Mouse (Mus musculus) forebrain, embryonic 14.5 days (tissue): ENCODE data around the gene Tmem106a. TPM values are rescaled to one million over a fixed set of nuclear protein-coding genes. Genes with fewer than 3 reads are reported as not detected.
A peak's percentile ranks its signal among the peaks of the same experiment; 100 is the strongest.
"Not testable (repeated sequence)": the region's sequence is repeated elsewhere in the genome, so short reads cannot be mapped to it uniquely, and the experiment has no call there.

Source experiments
- ATAC-seq: fragments of 200-750 bp; cut with Nextera tagmentation; 2 replicates; pipeline ENCODE4 v1.8.0; 2017; ENCODE audit warnings: mild to moderate bottlenecking, moderate library complexity
- DNase-seq: peaks from one replicate; pipeline ENCODE4 v3.0.0-alpha.2; 2015; ENCODE audit warnings: low spot score
- H3K27ac ChIP-seq: fragments of 300-500 bp; sonication (generic); 2 replicates; pipeline ENCODE4 v1.5.1; 2014; ENCODE audit warnings: low read depth, mild to moderate bottlenecking, control low read depth, low read length, moderate library complexity
- H3K27me3 ChIP-seq: fragments of 300-500 bp; sonication (generic); replicated peaks from 2 replicates; pipeline ENCODE4 v1.6.1; 2014; ENCODE audit warnings: low read length, control low read depth, mixed read lengths; ENCODE audit not compliant: control insufficient read depth, insufficient read depth
- H3K36me3 ChIP-seq: fragments of 300-500 bp; sonication (generic); 2 replicates; pipeline ENCODE4 v1.6.1; 2014; ENCODE audit warnings: low read length, control low read depth; ENCODE audit not compliant: control insufficient read depth, insufficient read depth
- H3K4me1 ChIP-seq: fragments of 300-500 bp; sonication (generic); 2 replicates; pipeline ENCODE4 v1.6.1; 2014; ENCODE audit warnings: antibody characterized with exemption, low read length, control low read depth; ENCODE audit not compliant: control insufficient read depth, insufficient read depth
- H3K4me2 ChIP-seq: fragments of 300-500 bp; sonication (generic); 2 replicates; pipeline ENCODE4 v1.6.1; 2014; ENCODE audit warnings: mild to moderate bottlenecking, control low read depth, low read length
- H3K4me3 ChIP-seq: fragments of 300-500 bp; sonication (generic); 2 replicates; pipeline ENCODE4 v1.5.1; 2014; ENCODE audit warnings: low read depth, low read length, control low read depth
- H3K9ac ChIP-seq: fragments of 300-500 bp; sonication (generic); 2 replicates; pipeline ENCODE4 v1.6.1; 2014; ENCODE audit warnings: mild to moderate bottlenecking, low read length, control low read depth, moderate library complexity
- H3K9me3 ChIP-seq: fragments of 300-500 bp; sonication (generic); replicated peaks from 2 replicates; pipeline ENCODE4 v1.6.1; 2016; ENCODE audit warnings: low read length, control low read depth, mixed read lengths; ENCODE audit not compliant: control insufficient read depth
- WGBS: fragments of 180-500 bp; shearing (Covaris S2); extraction: QIAGEN DNeasy Blood & Tissue Kit; methylation state at CpG from one replicate; pipeline ENCODE4 v1.1.7; 2014; 5-methylcytosine and 5-hydroxymethylcytosine counted together
- polyA plus RNA-seq: library from polyadenylated mRNA; unstranded; fragments of >200 nt; fragmentation: Nextera tagmentation; extraction: Ambion mirVana; gene quantifications from 2 replicates; pipeline ENCODE4 v1.2.1, GENCODE M21; 2014

Gene Tmem106a
- polyA plus RNA-seq, 1 experiment from 2014 or later = 3.4 TPM

- H3K27me3 ChIP-seq = no peaks in the 10 kb centered on the region
- H3K27ac ChIP-seq = 0 out of 2 replicates have a peak overlapping the region, but pooled peaks have one; percentile 18
- no peak overlapping the region for H3K4me2 ChIP-seq
- no peaks in the 10 kb centered on the region for H3K9me3 ChIP-seq
- no peak overlapping the region for H3K4me3 ChIP-seq
- no peaks in the 10 kb centered on the region for H3K36me3 ChIP-seq
- WGBS = 78% methylated on average over 6 of the region's 6 CpGs
- DNase-seq (no peak), ATAC-seq (no peak)
- no peak overlapping the region for H3K9ac ChIP-seq
- H3K4me1 ChIP-seq = peaks cover 20% of the 10 kb centered on the region
Measured at GRCm38 (mm10) chr11:101613596-101613995, 31.6 kb downstream of the Tmem106a start.

DNA sequence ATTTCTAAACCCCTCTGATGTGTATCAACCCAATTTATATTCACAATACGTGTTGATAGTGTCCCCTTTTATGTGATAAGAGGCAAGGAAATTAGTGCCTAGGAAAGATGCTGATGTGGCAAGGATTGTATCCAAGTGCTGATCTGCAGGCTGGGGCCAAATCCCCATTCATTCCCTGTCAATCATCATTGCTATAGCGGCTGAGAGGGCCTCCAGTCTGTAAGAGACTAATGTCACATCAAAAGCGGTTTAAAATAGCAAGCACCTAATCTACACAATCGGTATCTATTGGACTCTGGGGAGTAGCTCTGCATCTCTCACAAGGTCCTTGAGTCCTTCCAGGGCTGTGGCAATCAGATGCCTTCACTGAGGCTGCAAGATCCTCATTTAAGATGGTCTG lies 32.1 kb downstream of the Tmem106a start:
- no peaks in the 10 kb centered on the region for H3K9me3 ChIP-seq
- no peak for ATAC-seq
- peak; percentile 28 for DNase-seq
- H3K4me2 ChIP-seq = no peak overlapping the region
- H3K27me3 ChIP-seq = no peaks in the 10 kb centered on the region
- WGBS = 14% methylated on average over 4 of the region's 4 CpGs
- H3K4me1 ChIP-seq = peaks cover 20% of the 10 kb centered on the region
- no peak overlapping the region for H3K4me3 ChIP-seq
- H3K36me3 ChIP-seq = no peaks in the 10 kb centered on the region
- H3K9ac ChIP-seq = no peak overlapping the region
- H3K27ac ChIP-seq = peak overlapping the region; percentile 18; the same call in 1 of the 2 replicates

GRCm38 (mm10) chr11:101615380-101615779 lies 33.3 kb downstream of the Tmem106a start:
- no peak for ATAC-seq
- Histone ChIP-seq H3K36me3 (no peaks in the 10 kb centered on the region), H3K4me1 (peaks cover 20% of the 10 kb centered on the region), H3K4me3 (no peak overlapping the region), H3K9ac (no peak overlapping the region), H3K27me3 (no peaks in the 10 kb centered on the region), H3K9me3 (no peaks in the 10 kb centered on the region), H3K27ac (no peak overlapping the region), H3K4me2 (no peak overlapping the region)
- WGBS = 90% methylated on average over 6 of the region's 6 CpGs
- DNase-seq = no peak

DNA sequence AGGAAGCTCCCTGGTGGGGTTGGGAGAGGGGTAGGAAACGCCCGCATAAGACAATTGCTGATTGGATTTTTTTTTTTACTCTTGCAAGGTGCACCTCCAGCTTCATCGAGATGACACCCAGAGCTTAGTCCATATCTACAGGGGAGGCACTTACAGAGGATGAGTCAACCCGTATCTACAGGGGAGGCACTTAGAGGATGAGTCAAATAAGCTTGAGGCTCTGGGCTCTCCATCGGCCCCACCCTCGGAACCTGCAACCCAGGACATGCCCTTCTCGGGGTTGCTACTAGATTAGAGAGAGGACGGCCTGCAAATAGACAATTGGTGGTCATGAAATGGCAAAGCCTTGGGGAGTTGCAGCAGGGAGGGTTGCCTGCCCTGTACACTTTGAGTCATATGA lies 34.1 kb downstream of the Tmem106a start:
- Histone ChIP-seq H3K4me2 (no peak overlapping the region), H3K27ac (peak overlapping the region; percentile 9; the same call in 1 of the 2 replicates), H3K4me1 (peaks cover 20% of the 10 kb centered on the region), H3K27me3 (no peaks in the 10 kb centered on the region), H3K36me3 (no peaks in the 10 kb centered on the region), H3K9me3 (no peaks in the 10 kb centered on the region), H3K4me3 (no peak overlapping the region), H3K9ac (no peak overlapping the region)
- no peak for DNase-seq
- ATAC-seq = no peak
- WGBS = 94% methylated on average over 8 of the region's 8 CpGs

DNA sequence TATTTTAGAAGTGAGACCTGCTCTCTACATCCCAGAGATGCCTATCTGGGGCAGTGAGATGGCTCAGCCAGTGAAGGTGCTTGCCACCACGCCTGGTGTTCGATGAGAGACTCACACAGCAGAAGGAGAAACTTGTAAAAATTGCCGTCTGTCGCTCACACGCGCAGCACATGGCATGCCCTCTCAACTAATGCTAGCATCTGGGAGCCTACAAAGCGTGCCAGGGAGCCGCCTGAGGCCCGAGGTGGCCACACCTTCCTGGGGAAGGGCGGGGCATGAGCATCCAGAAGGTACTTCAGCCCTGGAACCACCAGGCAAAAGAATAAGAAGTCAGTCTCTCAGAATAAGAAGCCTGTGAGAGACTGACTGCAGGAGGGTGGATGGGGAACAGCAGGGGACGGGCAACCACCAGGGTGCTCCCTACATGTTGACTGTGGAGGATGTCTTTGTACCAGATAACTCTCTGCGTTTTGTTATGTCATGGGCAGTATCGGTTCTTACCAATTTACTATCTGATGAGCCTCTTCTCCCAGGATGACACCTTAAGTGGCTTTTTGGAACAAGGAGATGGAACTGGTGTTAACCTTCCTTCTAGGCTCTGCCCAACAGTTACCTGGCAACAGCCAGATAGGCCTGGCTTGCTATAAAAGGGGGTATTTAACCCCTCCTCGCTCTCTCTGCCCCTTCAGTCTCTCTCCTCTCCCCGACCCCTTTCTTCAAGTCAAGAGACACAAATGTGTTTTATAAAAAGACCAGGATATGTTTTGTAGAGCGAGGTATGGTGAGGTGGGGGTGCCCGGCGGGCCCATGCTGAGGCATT lies 35.1 kb downstream of the Tmem106a start:
- H3K27me3 ChIP-seq = no peaks in the 10 kb centered on the region
- H3K4me3 ChIP-seq = no peak overlapping the region
- WGBS = 16% methylated on average over 18 of the region's 18 CpGs
- peak overlapping the region; percentile 83 for H3K27ac ChIP-seq
- peak; percentile 81 for ATAC-seq
- H3K9ac ChIP-seq = no peak overlapping the region
- H3K4me2 ChIP-seq = peak overlapping the region; percentile 31
- peak; percentile 87 for DNase-seq
- peaks cover 20% of the 10 kb centered on the region for H3K4me1 ChIP-seq
- no peaks in the 10 kb centered on the region for H3K36me3 ChIP-seq
- H3K9me3 ChIP-seq = no peaks in the 10 kb centered on the region

DNA sequence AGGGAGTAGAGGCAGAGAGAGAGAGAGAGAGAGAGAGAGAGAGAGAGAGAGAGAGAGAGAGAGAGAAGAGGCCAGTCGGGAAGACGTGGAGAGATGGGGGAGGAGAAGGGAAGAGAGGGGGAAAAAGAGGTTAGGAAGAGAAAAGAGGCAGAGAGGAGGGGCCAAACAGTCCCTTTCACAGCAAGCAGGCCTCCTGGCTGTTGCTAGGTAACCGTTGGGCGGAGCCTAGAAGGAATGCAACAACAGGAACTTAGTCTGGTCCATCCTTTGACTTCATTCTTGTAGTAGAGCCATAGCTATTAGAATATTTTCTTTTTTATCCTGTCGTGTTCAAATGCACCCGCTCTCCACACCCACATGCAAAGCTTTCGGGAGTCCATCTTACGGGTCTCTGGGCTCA lies 35.8 kb downstream of the Tmem106a start:
- ATAC-seq = peak; percentile 63
- peak; percentile 92 for DNase-seq
- Histone ChIP-seq H3K4me3 (no peak overlapping the region), H3K4me2 (peak overlapping the region; percentile 31), H3K27me3 (no peaks in the 10 kb centered on the region), H3K9ac (no peak overlapping the region), H3K4me1 (peaks cover 20% of the 10 kb centered on the region), H3K9me3 (no peaks in the 10 kb centered on the region), H3K36me3 (no peaks in the 10 kb centered on the region), H3K27ac (peak overlapping the region; percentile 83)
- WGBS = 5% methylated on average over 7 of the region's 8 CpGs

GRCm38 (mm10) chr11:101618596-101618995 lies 36.6 kb downstream of the Tmem106a start:
- WGBS = 67% methylated on average over 3 of the region's 3 CpGs
- DNase-seq = no peak
- Histone ChIP-seq H3K27ac (no peak overlapping the region), H3K4me1 (peaks cover 19% of the 10 kb centered on the region), H3K9ac (no peak overlapping the region), H3K4me2 (no peak overlapping the region), H3K27me3 (no peaks in the 10 kb centered on the region), H3K36me3 (no peaks in the 10 kb centered on the region), H3K9me3 (no peaks in the 10 kb centered on the region), H3K4me3 (no peak overlapping the region)
- no peak for ATAC-seq

GRCm38 (mm10) chr11:101620022-101620655 lies 38.1 kb downstream of the Tmem106a start:
- ATAC-seq, H3K9me3 ChIP-seq, H3K4me2 ChIP-seq, H3K27ac ChIP-seq, DNase-seq, H3K4me3 ChIP-seq, H3K9ac ChIP-seq, H3K27me3 ChIP-seq, H3K36me3 ChIP-seq: not testable (repeated sequence)
- WGBS = 90% methylated on average over 11 of the region's 11 CpGs
- peaks cover 12% of the 10 kb centered on the region for H3K4me1 ChIP-seq

GRCm38 (mm10) chr11:101626649-101626994 lies 44.6 kb downstream of the Tmem106a start:
- Histone ChIP-seq H3K27me3 (no peaks in the 10 kb centered on the region), H3K27ac (peak overlapping the region; percentile 81), H3K9ac (peak overlapping the region; percentile 49; the same call in 1 of the 2 replicates), H3K4me2 (peak overlapping the region; percentile 79), H3K9me3 (no peaks in the 10 kb centered on the region), H3K4me1 (no peaks in the 10 kb centered on the region), H3K36me3 (no peaks in the 10 kb centered on the region), H3K4me3 (peak overlapping the region; percentile 22)
- ATAC-seq = peak; percentile 22
- WGBS = 5% methylated on average over 8 of the region's 8 CpGs
- DNase-seq = no peak
